Mouse (Mus musculus) small intestine, adult 2 months (tissue): ENCODE data around the gene Btbd8.

ENCODE experiments used
- CTCF ChIP-seq: fragments of 200-500 bp; IDR thresholded peaks from 2 replicates; pipeline ENCODE4 v1.5.1; 2012; ENCODE audit warnings: low read depth, mild to moderate bottlenecking, control low read depth, inconsistent platforms, low read length, moderate library complexity, mixed read lengths; ENCODE audit not compliant: insufficient replicate concordance, insufficient read length; ENCODE audit errors: extremely low read depth
- POLR2A ChIP-seq: fragments of 200-500 bp; IDR thresholded peaks from 2 replicates; pipeline ENCODE4 v1.6.1; 2012; ENCODE audit warnings: low read depth, mild to moderate bottlenecking, control low read depth, inconsistent platforms, low read length, moderate library complexity

DNA sequence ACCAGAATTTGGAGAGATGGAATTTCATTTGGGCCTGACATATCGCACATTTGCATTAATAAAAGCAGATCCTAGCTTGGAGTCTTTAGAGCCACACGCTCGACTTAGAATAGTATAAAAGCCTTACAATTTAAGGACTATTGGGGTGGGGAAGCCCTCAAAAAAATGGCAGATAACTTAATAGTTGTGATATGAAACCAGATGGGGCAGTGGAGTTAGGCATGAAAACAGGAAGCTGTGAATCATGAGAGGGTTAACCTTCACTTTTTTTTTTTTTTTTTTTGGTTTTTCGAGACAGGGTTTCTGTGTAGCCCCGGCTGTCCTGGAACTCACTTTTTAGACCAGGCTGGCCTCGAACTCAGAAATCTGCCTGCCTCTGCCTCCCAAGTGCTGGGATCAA lies 1.6 kb upstream of the Btbd8 start:
- TF ChIP-seq CTCF (no peak), POLR2A (no peak)
